Mouse (Mus musculus) A20 (cell line): ENCODE measurements around the gene Msmo1.

Experiments
- DNase-seq: peaks from one replicate; pipeline ENCODE4 v3.0.0-alpha.2; 2011; ENCODE audit warnings: low read depth, low spot score

Gene Msmo1

DNA sequence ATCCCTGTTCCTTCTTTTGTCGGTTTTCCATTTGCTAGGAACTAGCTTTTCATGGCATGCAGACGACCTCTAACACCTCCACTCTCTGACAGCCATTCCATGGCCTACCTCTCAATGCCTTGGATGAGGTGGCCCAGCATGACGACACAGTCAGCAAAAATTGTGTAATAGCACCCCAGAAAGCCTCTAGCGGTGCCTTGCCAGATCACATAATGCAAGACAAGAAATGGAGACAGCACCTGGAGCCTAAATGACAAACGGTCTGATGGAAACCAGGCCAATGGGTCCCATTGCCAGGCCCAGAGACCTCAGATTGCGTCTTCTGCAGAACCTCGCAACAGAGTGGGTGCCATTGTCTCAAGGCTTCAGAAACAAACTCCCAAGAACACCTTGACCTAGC, 21.1 kb downstream of the Msmo1 start:
- DNase-seq, result no peak

DNA sequence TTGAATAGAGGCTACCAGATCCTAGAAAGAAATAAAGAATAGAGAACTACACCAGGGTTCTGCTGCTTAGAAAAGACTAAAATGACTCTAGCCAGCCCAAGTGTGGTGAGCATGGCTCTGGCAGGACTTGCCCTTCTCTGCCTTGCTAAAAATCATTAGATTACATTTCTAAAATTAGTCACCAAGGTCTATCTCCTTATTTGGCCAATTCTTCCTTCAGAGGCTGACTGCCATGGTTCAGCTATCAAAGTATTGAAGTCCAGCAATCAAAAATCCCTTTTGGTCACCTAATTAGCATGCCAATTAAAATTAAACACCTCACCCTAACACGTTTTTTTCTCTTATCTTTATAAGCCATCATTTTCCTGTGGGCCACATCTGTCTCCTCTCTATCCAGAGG, 22.0 kb downstream of the Msmo1 start:
- DNase-seq, result no peak

DNA sequence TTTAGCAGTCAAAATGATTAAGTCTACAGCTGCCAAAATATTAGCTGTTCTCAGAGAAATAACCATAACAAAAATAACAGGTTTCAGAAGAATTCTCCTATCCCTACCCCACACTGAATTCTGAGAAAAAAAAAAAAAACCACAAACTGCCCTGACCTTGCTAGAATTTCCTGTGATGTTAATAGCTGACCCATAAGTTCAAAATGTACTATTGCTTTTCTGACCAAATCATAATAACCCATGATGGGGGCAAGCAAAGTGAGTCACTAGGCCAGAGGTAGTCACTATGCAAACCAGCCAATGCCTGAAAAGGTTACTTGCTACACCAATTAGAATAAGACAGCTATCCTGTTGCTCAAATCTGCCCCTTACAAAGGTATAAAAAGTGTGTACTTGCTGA, 26.1 kb downstream of the Msmo1 start:
- no peak for DNase-seq

DNA sequence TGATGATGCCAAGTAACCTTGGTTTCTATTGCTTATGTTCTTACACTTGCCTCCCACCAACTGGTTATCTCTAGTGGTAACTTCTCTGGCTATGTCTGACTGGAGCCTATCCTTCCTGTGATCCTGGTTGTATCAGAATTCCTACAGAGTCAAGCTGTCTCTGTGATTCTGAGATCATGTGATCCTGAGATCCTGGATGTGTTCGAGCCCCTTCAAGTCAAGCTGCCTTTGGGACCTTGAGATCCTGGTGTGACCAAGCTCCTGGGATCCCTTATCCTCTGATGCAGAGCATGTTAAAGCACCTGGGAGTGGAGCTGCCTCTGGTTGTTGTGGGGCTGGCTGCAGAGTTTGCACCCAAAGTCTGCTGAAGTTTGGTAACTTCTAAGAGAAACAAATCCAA, 30.4 kb downstream of the Msmo1 start:
- DNase-seq, result no peak

DNA sequence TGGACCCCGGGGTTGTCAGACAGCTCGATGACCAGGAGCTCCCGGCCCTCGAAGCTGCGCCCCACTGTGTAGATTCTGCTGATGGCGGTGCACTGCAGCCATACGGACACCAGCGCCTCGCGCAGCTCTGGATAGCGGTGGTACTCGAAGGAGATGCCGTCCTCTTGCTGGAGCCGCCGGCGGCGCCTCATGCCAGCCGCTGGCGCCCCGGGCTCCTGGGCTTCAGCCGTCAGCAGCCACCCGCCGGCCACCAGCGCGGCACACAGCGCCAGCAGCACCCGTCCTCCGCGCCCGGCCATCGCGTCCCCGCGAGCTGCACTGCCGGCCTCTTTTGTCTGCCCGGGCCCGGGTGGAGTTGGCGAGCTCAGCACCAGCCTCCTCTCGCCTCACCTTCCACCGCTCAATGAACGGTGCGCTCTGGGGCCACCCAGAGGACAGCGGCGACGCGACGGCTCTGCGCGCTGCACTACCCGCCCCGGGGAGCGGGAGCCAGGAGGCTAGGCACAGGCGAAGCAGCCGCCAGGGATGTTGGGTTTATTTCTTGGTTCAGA, 40.9 kb downstream of the Msmo1 start, which contains the start of gene Cpe:
Gene Cpe (minus strand): TSS at position 404 of the 551 bp plus-strand sequence.
- no peak for DNase-seq

DNA sequence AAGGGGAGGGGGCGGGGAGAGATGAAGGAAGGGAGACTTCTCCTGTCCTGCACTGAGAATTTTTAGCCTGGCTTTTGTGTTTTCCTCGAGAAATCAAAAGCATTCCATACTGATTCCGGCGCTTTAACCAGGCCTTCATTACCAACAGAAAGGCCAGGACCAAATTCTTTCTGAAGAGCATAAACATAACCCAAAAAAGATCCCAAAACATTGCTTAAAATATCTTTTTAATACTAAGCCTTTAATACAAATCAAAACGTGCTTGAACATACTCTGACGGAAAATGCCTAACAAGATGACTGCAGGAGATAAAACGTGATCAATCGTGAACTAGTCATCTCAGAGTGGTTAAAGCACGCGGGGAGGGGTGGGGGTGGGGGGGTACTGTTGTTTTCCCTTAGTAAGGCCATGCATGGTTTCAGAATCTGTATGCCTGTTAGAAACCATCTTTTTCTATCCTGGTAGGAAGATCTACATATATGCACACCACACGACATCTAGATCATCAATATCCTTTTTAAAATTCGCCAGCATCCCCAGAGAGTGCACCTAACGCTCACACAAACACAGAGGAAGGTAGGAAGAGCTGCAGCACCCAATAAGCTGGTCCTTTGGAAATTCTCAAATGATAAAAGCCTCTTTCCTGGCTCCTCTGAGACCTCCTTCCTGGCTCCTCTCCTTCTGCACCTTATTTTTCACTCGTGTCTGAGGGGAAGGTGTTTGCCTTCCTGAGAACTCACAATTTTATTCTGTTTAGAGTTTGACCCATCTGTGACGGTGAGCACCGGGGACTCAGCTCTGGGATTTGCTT, 41.8 kb downstream of the Msmo1 start:
- DNase-seq, result no peak

DNA sequence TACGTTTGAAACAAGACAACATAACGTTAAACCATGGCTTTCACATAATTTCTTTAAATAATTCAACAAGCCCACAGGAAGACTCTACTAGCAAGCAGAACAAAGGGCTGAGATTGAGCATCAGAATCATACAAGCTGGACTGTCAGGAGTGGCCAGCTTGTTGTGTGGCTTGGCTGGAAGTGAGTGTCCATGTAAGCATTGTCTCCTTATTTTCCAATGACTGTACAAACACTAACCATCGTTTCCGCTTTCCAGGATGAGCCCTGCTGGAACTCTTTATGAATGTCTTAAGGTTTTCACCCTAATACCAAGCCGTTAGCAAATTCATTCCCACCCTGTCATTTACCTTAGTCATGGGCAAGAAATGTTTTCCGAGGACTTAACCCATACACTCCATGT, 42.7 kb downstream of the Msmo1 start:
- no peak for DNase-seq

DNA sequence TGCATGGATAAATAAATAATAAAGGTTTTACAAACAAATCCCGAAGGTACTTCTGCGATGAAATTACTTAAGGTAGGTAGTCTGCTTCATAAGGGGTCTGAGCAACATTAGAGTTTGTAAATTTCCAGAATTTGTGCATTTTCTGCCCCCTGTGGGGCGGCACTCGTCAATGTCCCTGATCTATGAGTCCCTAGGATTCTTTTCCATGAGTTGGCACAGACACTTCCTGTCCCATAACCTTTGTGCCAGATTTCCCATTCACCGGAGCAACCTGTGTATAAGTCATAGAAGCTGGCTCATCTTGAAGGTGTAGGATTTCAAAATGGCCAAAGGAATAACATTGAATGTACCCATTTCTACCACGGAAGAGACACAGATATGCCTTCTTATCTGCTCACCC, 43.3 kb downstream of the Msmo1 start:
- DNase-seq, result no peak

DNA sequence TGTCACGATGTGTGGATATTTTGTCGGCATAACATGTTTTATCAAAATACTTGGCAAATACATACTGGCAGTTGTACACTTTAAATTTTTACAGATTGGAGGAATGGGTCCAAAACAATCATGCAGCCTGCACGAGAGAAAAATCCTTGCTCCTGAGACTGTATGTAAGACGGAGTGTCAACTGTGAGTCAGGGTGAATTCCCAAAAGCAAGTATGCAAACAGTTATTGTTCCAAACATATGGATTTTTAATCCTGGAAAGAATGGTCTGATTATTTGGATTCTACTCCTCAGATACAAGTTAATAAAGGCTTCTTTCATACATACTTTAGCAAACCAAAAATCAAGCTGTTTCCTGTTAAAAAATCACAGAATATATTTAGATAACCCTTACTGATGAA, 44.9 kb downstream of the Msmo1 start:
- no peak for DNase-seq

DNA sequence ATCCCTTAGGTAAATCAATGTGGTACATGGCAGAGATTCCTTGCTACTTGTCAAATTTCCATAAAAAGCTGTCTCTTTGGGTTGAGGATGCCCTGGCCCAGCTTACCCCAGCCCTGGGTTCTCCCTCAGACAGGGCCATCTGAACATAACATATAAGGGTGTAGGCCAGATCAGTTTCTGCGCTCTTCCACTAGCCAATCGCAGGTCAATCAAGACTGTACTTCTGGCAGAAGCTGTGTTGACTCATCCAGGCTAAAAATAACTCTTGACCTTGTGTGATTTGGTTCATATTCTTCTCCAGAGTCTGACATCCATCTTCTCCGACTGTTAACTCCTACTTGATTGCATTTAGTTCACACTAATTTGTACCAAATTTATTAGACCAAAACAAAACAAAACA, 45.4 kb downstream of the Msmo1 start:
- no peak for DNase-seq

DNA sequence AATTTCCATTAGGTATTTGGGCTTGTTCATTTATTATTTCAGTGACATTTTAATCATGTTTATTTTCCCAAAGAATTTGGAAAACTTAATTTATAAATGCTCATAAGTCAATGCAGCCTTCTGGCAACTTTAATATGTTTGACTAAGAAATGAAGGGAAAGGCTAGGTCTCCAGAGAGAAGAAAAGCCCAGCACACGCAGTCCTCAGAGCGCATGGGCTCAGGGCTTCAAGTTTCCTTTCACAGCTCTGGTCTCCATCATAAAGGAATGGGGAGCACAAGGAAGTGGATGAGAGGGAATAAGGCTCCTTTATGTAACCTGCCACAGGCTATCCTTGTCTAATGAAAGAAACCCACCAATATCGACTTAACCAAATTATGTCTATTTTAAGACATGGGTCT, 51.1 kb downstream of the Msmo1 start:
- no peak for DNase-seq

DNA sequence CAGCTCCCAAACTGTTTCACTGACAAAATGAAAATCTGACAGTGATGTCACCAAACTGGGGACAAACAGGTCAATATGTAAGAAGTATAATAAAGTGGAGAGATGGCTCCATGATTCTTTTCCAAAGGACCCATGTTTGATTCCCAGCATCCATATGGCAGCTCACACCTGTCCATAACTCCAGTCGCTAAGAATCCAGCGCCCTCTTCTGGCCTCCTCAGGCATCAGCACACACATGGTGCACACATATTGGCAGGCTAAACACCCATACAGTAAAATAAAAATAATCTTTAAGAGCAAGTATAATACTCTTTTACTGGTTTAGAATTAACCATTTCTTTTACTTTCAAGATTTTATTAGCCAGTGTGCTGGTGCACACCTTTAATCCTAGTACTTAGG, 57.2 kb downstream of the Msmo1 start:
- no peak for DNase-seq

DNA sequence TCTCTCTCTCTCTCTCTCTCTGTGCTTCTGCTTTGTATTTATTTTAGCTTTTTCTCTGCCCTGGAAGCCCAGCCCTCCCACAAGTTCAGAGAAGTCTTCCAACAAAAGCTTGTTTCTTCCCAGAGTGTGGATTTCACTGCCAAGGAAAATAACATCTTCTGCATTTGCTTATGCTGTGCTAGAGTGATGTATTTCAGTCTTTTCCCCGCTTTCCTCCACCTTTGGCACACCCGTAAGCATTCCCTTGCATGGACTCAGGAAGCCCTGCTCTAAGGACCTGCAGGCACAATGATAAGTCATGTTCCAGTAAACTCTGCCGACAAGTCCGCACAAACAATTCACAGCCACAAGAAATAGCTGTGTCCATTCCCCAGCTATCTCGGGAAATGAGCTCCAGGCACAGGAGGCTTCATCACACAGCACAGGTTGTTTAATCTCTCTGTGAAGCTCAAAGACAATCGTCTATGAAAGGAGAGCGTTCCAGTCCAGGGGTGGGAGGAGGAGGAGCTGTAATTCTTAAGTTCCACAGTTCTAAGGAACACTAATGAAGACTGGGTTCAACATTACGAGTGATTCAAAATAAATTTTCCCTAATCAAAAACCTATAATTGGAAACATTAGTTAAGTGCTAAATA, 58.5 kb downstream of the Msmo1 start:
- no peak for DNase-seq

DNA sequence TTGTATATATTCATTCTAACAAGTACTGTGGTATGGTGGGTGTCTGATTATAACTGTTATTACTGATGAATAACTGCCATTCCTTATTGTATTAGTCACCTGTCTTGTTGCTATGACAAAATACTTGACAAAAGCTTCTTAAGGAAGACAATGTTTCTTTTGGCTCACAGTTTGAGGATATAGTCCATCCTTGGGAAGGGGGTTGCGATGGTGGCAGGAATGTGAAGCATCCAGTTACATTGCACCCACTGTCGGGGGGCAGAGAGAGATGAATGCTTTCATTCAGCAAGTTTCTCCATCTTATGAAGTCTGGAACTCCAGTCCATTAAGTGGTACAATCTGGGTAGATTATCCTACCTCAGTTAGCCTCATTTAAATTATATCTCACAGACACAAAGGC, 60.7 kb downstream of the Msmo1 start:
- no peak for DNase-seq

DNA sequence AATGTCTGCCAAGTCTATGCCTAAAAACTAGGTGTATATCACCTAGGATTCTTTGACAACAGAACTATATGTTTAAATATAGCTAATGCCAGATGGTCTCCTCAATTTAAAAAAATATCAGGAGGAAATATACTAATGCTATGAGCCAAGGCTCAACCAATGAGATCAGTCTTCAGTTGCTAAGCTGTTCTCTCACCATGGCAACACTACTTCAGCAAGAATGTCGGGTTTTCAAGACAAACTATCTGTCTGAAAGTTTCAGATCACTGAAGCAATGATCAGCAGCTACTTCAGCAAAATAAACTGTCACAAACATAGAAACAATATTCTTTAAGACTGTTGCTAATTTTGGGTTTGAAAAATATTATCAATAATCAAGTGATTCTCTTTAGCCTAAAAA, 61.7 kb downstream of the Msmo1 start:
- no peak for DNase-seq
